Mouse (Mus musculus): ENCODE measurements at regions not wholly inside any gene's neighbourhood (a gene's known extent, or its start where the extent isn't known, plus 50 kb on each side); places are given as distances from the start of the nearest gene placed in this dataset.

GRCm38 (mm10) chr2:74463407-74463806 lies 115.8 kb downstream of the Lnpk start:
- no peak for DNase-seq (ENCODE audit: low read depth, low spot score)

DNA sequence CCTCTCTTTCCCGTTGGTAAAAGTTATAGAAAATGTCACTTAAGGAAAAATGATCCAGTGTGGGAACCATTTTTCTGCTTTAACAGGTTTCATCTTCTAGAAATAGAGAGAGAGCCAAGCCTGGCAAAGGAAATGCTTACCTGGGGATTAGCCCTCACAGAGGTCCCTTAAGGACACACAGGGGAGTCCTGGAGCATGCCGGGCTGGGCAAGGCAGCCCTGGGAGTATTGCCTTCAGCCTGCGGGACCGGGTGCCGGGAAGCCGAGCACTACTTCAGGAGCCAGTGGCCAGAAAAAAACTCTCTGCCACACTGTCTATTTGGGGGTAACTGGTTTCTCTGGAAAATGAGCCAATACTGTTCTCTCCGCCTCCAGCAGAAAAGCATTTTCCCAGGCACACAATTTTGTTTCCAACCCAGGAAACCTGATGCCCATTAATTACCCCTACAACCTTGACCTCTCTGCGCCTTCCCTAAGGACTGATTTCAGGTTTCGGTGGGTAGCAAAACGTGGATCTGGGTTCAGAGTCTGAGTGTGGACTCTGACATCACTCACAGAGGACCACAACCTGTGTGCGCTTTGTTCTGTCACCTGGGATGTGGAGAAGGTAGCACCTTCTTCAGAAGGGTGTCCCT lies 117.9 kb downstream of the Lnpk start:
- DNase-seq (ENCODE audit: low read depth, low spot score), result no peak

- DNase-seq (ENCODE audit: low read depth, low spot score), result no peak
These were observed 124.8 kb downstream of the Lnpk start for GRCm38 (mm10) chr2:74454431-74454830.

DNA sequence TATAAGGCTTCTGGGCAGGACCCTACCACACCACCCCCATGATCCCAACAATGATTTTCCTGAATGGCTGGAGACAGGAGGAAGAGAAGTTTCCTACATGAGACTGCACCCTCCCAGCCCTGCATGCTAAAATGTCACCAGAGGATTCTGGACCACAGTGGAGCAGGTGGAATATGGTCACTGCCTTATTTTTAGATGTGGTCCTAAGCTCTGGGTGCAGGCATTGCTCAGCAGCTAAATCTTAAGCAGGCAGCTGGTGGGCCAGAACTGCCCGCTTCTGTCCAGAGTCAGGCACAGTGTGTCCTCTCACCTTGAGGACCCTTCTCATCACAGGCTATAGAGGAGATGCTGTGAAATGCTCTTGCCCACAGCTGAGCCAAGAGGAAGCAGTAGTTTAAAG lies 126.6 kb downstream of the Lnpk start:
- no peak for DNase-seq (ENCODE audit: low read depth, low spot score)

- no peak for DNase-seq (ENCODE audit: low read depth, low spot score)
These were observed 127.7 kb downstream of the Lnpk start for GRCm38 (mm10) chr2:74451578-74451977.

DNA sequence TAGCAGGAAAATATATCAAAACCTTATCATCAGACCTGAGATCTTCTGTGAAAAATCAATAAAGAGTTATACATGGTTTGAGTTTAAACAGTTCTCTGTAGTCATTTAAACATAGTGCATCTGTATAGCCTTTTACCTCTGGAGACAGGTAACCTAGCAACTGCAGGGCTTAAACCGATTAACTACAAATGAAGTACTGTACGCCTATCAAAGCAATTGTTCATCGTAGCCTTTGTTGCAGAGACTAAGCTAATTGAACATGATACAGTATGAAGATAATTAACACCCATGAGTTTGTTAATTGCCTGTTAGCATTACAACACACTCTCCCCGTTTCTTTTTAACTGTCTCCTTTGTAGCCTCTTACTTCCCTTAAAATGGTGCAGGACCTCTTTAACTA lies 128.2 kb downstream of the Lnpk start:
- no peak for DNase-seq (ENCODE audit: low read depth, low spot score)

DNA sequence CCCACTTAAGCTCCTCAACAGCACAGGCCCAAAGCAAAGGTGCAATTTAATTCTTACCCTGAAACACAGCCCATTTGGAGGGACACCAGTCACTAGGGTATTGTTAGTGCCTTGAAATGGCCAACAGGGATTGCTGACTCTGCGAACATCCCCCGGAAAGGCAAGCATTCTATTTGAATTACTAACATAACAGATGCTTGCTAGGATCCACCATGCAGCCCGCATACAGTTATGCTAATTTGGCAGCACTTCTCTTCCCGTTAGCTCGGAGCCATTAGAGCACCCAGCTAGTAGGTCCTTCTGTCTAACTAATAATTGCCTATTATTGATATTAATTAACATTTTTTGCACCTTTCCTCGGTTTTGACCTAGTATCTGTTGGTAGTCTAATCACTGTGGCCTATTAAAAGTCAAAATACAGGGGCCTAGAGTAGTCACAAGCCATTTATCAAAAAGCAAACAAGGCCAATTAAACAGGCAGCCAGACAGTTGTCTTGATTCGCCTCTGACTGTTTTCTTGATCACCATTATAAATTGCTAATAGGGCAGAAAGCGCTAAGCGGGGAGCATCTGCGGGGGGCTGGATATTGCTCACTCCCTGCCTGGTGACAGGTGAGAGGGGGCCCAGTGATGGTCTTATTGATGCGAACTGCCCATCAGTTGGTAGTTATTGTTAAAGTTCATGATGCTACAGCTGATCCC lies 129.0 kb downstream of the Lnpk start:
- DNase-seq (ENCODE audit: low read depth, low spot score), result no peak

DNA sequence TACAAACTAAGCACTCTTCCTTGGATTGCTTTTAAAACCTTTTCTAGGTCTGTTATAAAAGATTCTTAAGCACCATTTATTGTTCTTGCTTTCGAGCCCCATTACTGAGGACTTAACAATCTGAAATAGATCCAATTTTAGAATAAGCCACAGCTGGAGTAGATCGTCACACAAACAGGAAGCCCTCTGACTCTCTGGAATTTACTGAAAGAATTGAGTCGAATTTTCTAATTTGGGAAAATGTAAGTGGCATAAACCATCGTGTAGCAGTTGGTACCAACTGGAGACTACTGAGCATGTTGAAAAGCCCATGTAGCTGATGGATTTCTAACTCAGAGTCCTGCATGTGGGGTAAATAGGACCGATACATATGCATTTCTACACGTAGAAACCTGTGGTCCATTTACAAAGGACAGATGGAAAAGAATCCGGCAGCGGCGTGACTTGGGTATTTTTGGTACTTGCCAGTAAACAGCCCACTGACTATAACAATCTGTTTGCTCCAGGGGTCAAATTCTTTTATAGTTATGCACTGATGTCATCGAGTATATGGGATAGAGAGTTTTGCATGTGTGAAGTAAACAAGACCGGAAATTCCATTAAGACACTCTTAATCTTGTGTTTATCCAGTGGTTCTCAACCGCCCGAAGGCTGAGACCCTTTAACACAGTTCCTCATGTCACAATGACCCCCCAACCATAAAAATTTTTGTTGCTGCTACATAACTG lies 143.9 kb downstream of the Lnpk start:
- DNase-seq (ENCODE audit: low read depth, low spot score), result no peak

GRCm38 (mm10) chr2:74426746-74427145 lies 152.5 kb downstream of the Lnpk start:
- DNase-seq (ENCODE audit: low read depth, low spot score), result peak; percentile 71

GRCm38 (mm10) chr2:74424726-74425125 lies 154.5 kb downstream of the Lnpk start:
- no peak for DNase-seq (ENCODE audit: low read depth, low spot score)

DNA sequence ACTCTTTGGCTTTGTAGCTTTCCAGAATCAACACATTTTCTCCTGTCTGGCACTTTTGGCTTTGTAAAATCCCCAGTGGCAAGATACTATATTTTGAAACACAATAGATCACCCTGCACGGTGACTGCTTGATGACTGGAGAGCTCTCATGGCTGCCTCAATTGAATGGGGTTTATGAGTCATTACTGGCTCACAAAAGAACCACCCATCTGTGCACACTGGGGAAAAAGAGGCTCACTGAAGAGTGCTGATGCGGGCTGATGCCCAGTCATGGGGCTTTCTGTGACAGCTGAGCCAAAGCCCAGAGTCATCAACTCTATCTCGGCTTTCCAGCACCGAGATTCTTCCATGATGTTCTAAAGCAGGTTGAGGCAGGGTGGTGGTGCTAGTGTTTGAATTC lies 163.1 kb downstream of the Lnpk start:
- no peak for DNase-seq (ENCODE audit: low read depth, low spot score)

GRCm38 (mm10) chr2:74414721-74415120 lies 164.5 kb downstream of the Lnpk start:
- no peak for DNase-seq (ENCODE audit: low read depth, low spot score)

DNA sequence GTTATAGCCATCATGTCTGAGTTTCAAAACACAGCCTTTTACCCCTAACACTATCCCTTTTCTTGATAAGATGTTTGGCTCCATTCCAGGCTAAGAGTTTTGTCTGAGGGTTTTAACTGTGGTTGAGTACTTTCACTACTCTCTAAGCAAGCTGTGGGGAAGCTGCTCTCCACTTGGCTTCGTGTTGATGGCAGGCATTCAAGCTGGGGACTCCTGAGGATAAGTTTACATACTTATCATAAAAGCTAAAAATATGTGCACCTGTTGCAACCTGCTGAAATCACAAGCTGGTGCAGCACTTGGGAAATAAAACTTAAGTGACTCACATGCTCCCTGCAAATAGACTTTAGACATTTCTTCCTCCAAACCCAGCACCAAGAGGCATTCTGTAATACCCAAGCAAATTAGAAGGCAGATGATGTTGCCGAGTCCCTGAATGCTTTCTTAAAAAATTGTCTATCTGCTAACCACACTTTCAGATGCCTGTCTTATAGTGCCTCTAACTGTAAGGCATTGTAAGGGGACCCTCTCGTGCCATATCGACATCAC lies 169.3 kb downstream of the Lnpk start:
- no peak for DNase-seq (ENCODE audit: low read depth, low spot score)

DNA sequence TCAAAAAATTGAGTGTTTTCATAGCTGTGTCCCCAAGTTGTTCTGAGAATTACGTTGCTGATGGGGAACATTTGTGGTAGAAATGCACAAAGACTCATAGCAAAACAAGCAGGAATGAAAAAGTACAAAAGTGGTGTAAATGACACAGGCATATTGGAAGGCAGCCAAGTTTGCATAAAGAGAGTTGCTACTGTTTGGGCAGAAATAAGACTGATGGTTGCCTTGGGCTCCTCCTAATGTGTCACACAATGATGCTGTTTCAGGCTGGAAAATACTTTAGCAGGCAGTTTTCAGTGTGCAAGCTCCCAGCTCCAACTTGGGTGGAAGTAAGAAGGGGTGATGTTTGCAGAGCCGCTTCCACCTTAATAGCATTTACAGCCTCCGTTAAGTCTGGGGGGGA lies 174.7 kb downstream of the Lnpk start:
- DNase-seq (ENCODE audit: low read depth, low spot score), result no peak

DNA sequence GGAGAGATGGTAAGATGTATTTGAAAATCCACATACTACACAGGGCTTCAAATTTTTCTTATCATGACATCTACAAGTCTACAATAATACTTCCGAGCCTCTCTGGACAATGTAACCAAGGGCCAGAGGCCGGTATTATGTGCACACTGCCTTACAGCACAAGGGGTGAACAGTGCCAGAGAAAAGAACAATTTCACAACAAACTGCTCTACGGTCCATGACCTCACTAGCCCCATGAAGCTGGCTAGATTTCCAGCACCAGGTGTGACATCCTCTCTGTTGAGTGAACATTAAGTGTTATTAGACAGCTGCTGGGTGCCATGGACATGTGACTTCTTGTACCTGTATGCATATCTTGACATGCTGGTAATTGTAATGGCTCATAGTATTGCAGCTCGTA lies 188.2 kb downstream of the Lnpk start:
- DNase-seq (ENCODE audit: low read depth, low spot score), result no peak

DNA sequence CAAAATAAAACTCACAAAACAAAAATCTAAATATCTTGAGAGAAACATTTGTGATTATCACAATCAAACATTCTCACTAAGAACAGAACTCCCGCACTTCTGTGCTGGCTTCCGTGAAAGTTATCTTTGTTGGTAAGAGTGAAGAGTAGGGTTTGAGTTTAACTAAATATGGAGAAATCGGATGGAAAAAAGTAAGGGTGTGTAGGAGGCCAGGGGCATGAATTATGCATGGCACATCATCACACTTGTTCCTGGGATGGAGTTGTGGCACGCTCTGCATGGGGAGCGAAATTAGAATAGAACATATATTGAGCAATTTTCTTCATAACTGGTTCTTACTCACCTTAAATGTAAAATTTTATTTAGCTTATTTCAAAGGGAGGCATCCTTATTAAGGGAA lies 191.2 kb downstream of the Lnpk start:
- DNase-seq (ENCODE audit: low read depth, low spot score), result no peak

GRCm38 (mm10) chr2:74384918-74385317 lies 194.3 kb downstream of the Lnpk start:
- DNase-seq (ENCODE audit: low read depth, low spot score), result no peak

DNA sequence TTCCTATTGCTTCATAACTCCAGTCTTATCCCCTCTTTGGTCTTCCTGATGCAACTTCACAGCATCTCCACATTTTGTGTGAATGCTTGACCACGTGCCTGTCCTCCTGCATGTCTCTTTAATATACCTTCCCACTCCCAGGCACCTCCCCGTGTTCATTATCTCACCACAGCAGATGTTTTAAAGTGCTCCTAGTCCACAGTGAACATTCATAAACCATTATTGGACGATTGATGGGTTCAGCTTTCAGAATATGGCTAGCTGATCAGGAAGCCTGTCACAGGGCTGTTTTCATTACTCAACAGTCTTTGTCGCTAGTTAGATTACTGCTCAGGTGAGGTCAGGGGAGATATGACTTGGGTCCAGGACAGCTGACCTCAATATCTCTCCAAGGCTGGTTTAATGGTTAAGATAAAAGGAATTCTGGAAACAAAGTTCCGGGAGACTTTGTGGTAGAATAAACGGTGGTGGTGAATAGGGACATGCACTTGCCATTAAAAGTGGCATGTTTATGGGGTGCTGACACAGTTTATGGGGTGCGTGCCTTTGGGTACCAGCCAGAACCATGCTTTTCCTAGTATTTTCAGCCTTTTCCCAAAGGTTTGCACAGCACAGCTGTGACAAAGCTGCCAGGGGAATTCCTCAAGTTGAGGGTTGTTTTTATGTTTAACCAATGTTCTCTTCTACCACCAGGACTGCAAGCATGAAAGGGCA lies 198.5 kb downstream of the Lnpk start:
- no peak for DNase-seq (ENCODE audit: low read depth, low spot score)

DNA sequence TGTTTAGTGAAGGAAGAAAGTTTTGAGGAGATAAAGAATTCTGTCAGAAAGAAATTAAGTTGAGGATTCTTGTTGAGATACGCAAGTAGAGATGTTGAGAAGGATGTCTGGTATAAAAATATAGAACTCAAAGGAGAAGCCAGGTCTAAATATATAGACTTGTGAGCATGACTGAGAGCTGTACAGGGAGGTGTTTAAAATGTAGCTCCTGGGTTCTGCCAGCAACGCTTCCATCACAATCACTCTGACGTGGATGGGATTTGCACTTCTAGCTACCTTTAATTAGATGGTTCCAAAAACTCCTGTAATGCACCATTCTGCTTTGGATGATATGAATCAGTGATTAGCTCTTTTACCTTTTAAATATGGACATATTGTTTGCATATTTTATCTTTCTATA lies 200.5 kb downstream of the Lnpk start:
- no peak for DNase-seq (ENCODE audit: low read depth, low spot score)

- no peak for DNase-seq (ENCODE audit: low read depth, low spot score)
These were observed 205.3 kb downstream of the Lnpk start for GRCm38 (mm10) chr2:74373938-74374337.

GRCm38 (mm10) chr2:74373056-74373455 lies 206.2 kb downstream of the Lnpk start:
- no peak for DNase-seq (ENCODE audit: low read depth, low spot score)

DNA sequence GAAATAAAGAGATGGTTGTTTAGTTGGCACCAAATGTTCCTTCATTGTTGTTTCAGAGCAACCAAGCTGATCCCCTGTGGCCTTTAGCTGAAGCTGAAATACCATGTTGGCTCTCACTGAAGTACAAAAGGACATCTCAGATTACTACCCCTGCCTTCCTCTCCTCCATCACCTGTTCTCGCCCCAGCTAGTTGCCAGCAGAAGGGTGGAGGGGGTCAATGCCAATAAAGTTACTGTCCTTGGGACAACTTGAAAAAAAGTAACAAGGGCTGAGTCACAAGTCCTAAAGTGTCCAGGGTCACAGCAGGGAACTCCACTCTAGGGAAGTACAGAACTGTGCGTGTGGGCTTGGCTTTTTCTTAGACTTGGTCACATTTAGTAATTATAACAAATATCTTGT lies 216.0 kb downstream of the Lnpk start:
- no peak for DNase-seq (ENCODE audit: low read depth, low spot score)

Data from brain, embryonic 18.5 days (tissue).